Mouse (Mus musculus) kidney, adult 11 months (tissue): ENCODE results near the gene Zfr.

Source experiments
- DNase-seq: peaks from one replicate; pipeline ENCODE4 v3.0.0; 2022

Zfr gene

GRCm38 (mm10) chr15:12117242-12118092 lies at the start of gene Zfr:
Gene Zfr (plus strand): TSS chr15:12117831.
- DNase-seq = peak; percentile 92

DNA sequence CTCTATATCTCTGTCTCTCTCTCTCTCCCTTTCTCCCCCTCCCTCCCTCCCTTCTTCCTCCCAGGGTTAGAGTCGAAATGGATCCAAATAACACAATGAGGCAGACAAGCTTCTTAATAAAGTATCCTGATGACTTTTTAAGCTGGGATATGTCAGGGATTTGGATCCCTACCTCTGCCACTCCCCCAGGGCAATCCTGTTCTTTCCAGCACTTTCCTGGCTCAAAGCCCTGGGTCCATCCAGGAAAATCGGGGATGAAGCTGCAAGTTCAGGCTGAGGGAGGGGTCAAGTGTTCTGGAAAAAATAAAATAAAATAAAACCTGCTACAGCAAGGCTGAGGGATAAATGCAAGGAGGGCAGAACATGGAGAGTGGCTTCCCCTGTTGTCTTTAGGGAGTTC lies 49.7 kb upstream of the Zfr start:
- no peak for DNase-seq

- DNase-seq = no peak
Observed at GRCm38 (mm10) chr15:12068395-12069218, 49.0 kb upstream of the Zfr start.

DNA sequence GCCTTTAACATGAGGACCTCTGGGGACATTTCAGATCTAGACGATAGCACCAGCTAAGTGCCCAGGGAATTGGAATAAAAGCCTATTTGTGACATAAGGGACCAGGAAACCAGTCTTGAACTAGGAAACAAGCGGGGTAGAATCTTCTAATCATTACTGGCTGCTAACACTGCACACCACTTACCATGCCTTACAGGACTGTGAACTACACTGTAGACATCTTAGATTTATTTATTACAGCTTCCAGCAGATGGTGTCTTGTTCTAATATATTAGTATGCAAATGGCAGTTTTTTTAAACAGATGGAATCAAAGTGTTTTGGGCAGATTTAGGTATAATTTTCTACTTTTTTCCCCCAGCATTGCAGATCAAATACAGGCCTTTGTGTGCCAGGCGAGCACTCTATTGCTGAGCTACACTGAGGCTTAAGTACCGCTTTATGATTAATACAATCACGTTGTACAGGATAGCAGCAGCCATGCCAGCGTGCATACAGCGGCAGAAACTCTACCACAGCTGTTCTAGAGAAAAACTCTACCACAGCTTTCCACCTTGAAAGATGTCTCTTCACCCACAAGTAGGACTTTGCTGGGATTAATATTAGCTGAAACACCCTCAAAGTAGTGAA lies 44.8 kb upstream of the Zfr start:
- no peak for DNase-seq

DNA sequence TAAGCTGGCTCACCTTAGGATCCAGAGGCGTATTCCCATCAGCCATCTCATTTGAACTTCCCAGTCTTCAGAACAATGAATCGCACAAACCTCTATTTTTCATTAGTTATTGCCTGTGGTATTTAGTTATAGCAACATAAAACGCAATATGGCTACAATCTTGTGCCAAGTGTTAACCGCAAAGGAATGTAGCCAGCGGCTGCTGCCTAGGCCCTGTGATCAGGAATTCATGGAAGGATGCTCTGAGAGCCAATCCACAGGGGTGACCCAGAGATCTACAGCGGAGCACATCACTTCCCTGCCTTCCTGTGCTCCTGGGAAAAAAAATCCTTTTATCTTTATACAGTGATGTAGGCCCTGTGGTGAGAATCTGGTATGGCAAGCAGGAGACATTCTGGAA lies 43.2 kb upstream of the Zfr start:
- no peak for DNase-seq

GRCm38 (mm10) chr15:12082344-12082743 lies 35.3 kb upstream of the Zfr start:
- DNase-seq = no peak

DNA sequence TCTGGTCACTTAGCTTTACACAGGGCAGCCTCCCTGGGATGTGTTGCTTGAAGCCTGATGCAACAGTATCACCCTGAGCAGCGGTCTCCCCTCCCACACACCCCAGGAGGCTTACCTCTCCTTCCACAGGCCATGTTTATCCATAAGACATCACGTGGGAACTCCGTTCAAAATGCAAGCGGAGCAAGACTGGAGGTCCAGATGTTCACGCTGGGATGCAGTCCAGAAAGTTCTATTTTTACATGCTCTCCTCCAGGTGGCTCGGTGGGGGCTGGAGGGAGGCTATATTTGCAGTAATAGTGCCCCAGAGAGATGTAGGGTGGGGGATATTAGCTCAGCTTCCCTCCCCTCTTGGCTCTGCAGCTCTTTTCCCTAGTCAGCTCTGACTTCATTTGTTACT lies 33.5 kb upstream of the Zfr start:
- no peak for DNase-seq

- DNase-seq = peak; percentile 18
Observed at GRCm38 (mm10) chr15:12084859-12085258, 32.8 kb upstream of the Zfr start.

DNA sequence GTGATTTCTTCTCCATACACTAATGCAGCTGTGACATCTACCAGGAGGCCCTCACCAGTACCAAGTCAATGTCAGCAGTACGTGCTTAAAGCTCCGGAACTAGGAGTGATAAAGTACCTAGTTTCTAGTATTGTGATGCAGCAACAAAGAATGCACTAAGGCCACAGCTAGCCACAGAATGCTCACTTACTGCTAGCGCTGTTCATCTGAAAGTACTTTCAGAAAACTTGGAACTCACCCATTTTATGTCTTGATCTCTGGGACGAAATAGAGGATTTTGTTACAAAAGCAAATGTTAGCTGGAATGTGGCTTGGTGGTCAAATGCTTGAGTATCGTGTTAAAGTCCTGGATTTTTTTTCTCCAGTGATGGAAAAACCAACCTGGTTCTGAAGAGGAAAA lies 30.0 kb upstream of the Zfr start:
- DNase-seq = no peak

DNA sequence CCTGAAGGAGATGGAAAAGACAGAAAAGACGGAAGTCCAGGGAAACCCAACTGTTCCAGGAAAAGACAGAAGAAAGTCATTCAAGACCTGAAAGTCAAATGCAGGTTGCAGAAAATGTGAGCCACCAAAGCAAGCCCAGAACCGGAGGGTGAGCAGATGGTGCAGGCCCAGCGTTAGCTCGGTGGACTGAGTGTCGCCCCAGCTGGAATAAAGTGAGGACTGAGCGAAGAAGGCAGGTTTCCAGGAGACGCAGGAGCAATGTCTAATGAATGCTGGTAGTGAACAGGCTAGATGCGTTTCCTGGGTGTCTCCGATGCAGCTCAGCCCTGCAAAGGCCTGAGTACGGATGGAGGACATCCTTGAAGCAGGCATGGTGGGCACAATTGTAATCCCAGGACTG lies 29.5 kb upstream of the Zfr start:
- no peak for DNase-seq

- DNase-seq = no peak
Observed at GRCm38 (mm10) chr15:12090087-12090486, 27.5 kb upstream of the Zfr start.

GRCm38 (mm10) chr15:12090981-12091669 lies 26.5 kb upstream of the Zfr start:
- DNase-seq = no peak

GRCm38 (mm10) chr15:12091781-12092458 lies 25.7 kb upstream of the Zfr start:
- DNase-seq = no peak

- no peak for DNase-seq
Observed at GRCm38 (mm10) chr15:12093026-12093960, 24.3 kb upstream of the Zfr start.

DNA sequence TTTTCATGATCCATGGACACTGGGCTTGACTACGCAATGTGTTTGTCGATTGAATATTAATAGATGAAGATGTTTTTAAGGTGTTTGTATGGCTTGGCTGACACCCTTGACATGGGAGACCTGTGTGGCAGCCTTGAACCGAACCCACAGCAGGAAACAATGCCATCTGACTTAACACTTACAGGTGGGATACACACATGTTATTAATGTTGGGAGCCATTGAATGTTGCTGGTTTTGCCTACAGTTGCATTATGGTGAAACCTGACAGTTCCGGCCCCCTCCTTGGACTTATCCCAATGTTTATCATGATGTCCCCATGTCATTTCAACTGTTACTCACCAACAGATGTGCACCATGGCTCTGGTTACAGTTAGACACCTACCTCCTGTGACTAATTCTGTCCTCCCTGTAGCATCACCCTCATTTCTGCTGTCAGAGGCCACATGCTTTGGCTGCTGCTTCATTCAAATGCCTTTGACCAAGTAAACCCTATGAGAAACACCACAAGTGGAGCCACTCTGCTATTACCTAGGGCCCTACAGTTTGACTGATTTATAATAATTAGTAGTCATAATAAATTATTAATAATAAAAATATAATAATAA lies 23.6 kb upstream of the Zfr start:
- DNase-seq = no peak

DNA sequence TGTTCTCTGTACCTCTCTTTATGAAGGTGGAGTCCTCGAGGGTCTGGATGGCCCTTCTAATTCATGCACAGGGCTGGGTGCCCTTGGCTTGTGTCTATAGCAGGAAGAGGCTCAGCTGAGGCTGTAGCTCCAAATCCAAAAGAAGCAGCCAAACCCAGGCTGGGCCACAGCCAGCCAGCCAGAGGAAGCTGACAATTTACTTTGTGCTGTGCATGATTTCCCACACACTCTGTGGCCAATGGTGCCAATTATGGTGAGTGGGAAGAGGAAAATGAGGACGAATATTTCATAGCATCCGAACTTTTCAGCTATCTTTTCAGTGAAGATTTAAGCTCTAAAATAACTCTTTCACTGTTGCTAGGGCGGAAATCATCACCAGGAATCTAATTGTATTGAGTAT lies 21.2 kb upstream of the Zfr start:
- no peak for DNase-seq

DNA sequence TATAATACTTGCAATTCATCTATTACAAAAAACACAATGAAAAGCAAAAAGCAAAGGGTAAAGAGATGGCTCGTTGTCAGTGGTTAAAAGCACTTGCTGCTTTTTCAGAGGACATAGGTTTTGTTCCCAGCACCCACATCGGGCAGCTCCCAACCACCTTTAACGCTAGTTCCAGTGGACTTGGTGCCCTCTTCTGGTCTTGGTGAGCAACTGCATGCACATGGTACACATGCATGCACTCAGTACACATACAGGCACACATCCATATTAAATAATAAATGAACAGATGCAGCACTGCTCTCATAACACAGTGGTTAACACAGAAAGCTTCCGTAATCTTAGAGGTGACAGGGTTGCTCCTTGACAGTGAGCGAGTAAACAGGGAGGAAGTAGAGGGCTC lies 20.3 kb upstream of the Zfr start:
- no peak for DNase-seq

- no peak for DNase-seq
Observed at GRCm38 (mm10) chr15:12100912-12101311, 16.7 kb upstream of the Zfr start.

DNA sequence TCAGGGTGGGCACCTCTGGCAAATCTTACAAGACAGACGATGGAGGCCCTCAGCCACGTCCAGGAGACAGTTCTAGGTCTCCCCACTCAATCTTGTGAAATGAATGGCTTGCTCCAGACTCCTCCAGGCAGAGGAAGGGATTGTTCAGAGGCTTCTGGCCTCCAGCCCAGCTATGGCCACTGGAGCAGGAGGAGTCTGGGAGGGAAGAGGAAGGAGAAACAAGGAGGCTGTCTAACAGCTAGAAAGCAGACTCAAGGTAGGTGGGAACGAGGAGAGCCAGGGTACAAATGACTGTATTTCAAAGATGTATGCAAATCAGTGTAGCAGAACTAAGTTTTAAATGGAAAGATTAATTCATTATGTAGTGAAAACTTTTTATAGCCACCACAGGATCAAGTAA lies 13.9 kb upstream of the Zfr start:
- DNase-seq = no peak

GRCm38 (mm10) chr15:12104827-12105226 lies 12.8 kb upstream of the Zfr start:
- no peak for DNase-seq

DNA sequence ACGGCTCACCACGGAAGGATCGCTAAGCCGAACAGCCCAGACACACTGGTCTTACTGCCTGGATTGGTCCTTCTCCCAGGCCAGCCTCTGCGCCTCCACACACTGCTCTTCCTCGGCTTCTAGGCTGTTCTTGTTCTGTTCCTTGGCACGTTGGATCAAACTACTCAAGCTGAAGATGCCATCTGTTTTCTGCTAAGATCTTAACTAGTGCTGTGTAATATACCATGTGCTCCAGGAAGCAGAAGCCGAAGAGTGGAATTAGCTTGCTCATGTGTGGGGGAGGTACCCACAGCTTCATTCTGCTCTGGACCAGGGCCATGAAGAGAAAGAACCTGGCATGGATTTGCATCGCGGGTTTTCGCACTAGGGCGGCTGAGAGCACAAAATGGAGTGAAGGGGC lies 11.2 kb upstream of the Zfr start:
- DNase-seq = no peak
